Mouse (Mus musculus) ES-Bruce4 (cell line): ENCODE data around the gene Cdh4.

Experiments
- CTCF ChIP-seq: IDR thresholded peaks from one replicate; pipeline ENCODE4 v1.8.1; 2011; ENCODE audit warnings: low read depth, low read length
- EP300 ChIP-seq: IDR thresholded peaks from 2 replicates; pipeline ENCODE4 v1.6.1; 2011; ENCODE audit warnings: low read depth, low read length; ENCODE audit not compliant: insufficient read depth
- POLR2A ChIP-seq: IDR thresholded peaks from one replicate; pipeline ENCODE4 v1.8.1; 2011; ENCODE audit warnings: low read length; ENCODE audit not compliant: insufficient read depth

GRCm38 (mm10) chr2:179442541-179443225 lies 452 bp downstream of the Cdh4 start:
- no peak for TF ChIP-seq EP300
- no peak for TF ChIP-seq CTCF
- TF ChIP-seq POLR2A: no peak
